Mouse (Mus musculus) naive thymus-derived CD4-positive, alpha-beta T cell, adult 5 months (primary cell): ENCODE data around the gene Taf1d. TPM values are rescaled to one million over a fixed set of nuclear protein-coding genes. Genes with fewer than 3 reads are reported as not detected.

Experiments used
- polyA plus RNA-seq: library from polyadenylated mRNA; unstranded; fragments of 100-300 nt; shearing (Covaris generic); gene quantifications from one replicate; pipeline ENCODE4 v1.2.1, GENCODE M21; 2017

The Taf1d gene
- polyA plus RNA-seq = 144 TPM

DNA sequence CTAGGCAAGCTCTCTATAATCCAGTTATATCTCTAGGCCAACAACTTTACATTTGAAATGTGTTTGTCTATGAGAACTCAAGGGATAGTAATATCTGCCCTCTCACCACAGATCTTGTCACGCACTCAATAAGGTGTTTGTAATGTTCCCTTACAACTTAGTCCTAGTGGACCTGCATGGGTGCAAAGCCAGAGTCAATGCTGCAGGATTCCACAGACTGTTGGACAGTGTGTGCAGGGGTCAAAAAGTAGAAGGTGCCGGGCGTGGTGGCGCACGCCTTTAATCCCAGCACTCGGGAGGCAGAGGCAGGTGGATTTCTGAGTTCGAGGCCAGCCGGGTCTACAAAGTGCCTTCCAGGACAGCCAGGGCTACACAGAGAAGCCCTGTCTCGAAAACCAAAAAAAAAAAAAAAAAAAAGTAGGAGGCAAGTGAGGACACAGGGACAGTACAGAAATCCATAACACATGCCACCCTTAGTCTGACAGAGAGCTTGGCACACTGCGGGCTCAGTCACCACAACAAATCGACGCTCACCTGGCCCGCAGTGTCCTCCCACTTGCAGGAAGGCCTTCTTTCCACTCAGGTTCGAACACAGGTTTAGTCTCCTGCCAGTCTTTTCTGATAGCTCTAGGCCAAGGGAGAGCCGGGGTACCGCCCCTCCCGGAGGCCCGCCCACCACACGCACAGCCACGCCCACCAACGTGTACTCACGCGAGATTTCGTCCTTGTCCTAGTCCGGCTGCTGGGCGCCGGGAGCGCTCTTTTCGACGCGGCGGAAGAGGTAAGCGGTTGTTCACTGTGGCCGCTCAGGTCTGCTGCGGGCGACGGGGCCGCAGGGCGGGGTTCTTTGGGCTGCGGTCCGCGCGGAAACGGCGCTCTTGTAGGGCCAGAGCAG, at the start of gene Taf1d:
Taf1d (plus strand) TSS at position 712 of the 895 bp plus-strand sequence.

DNA sequence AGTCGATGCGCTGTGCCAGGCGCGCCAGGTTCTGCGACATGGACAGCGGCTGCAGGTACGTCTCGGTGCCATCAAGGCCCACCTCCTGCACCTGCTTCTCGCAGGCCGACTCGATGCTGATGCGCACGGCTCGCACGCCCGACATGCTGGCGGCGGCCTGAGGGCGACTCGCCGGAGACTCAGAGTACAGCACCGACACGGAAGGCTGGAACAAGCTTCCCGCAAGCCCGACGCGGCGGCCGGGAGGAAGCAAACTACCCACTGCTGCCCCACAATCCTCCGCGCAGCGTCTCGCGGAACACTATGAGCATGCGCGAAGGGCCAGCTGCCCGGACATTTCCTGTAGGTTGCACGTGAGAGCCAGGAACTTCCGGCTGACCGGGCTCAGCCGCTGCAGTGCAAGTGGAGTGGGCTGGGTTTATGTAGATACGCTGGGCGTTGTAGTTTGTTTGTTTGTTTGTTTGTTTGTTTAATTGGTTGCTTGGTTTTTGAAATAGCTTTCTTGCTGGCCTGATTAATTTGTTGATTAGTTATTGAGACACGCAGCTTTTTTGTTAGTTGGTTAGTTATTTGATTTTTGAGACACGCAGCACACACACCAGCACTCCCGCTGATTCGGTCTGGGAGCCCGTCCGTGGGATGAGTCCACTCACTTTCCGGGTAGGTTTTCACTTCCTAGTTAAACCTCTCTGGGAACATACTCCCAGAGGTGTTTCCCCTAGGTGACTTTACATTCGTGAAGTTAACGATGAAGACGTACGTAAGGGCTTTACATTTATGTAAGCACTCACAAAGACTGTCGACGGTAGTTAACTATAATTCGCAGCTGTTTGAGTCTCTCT, 26.1 kb upstream of the Taf1d start, which contains the start of gene Med17:
Med17 (minus strand) TSS at position 283 of the 842 bp plus-strand sequence.

DNA sequence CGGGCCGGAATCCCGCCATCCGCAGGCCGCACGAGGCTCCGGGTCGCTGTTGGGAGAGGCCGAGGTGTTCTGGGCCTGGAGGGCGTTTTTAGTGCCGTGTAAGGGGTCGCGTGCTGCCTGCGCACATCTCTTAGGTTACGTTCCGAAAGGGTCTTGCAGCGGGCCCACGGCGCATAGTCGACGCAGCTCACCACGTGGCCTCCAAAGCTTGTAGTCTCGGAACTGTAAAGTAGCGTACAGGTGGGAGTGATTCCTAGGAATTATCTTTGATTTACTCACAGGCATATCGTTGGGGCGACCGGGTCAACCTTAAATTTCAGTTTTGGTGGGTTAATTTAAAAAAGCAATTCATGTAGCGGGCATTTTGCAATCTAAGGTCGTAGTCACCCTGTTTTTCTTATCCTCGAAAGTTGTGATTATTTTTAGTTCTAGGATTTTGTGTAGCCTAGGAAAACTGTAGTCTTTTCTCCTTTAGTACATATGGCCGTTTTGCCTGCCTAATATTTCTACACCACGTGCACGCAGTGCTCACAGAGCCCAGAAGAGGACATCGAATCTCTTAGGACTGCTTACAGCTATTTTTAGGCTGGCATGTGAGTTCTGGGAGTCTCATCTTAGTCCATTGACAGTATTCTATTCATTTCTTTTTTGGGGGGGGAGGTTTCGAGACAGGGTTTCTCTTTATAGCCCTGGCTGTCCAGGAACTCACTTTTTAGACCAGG, 545 bp downstream of the Taf1d start, which contains the start of gene 4931406C07Rik:
4931406C07Rik (minus strand) TSS at position 51 of the 722 bp plus-strand sequence.

DNA sequence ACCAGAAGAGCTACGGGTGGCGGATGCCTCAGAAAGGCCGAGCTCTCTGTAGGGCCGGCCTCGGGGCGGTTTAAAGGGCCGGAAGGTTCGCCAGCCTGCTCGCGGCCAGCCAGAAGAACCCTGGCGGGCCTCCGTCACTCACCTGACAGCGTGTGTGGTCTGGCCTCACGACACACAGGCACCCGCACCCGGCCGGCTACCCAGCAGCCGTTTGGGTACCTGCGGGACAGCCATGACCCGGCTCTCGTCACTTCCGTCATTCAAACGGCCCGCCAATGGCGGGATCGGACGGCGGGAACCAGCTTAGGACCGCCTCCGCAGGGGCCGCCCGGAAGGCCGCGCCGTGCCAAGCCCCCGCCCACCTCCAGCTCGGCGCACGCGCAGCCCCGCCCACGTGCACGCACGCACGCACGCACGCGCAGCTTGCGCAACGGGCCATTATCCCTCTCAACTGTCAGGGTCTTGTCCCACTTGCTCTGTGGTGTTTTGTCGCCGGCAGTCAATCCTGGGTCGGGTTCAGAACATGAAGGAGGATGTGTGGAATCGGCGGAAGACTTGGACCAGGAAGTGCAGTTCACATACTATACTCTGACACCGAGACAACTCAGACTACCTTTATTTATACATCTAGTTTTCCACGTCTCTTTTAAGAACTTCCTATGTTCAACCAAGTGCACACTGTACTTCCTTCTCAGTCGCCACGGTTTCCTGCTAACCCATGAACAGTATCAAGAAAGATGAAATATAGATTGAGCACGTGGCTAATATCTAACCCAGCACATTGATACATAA, 51.7 kb downstream of the Taf1d start, which contains the start of gene Cep295:
Cep295 (minus strand) TSS at position 305 of the 792 bp plus-strand sequence.

Other genes starting within 250 kb of the Taf1d start
- gene Hephl1, start 194.1 kb upstream of the Taf1d start, polyA plus RNA-seq = not detected
- gene Vstm5, start 67.2 kb upstream of the Taf1d start, polyA plus RNA-seq = not detected
- gene Med17, start 26.3 kb upstream of the Taf1d start, polyA plus RNA-seq = 51.6 TPM
- 1.5 TPM for gene 4931406C07Rik, start 234 bp downstream of the Taf1d start, polyA plus RNA-seq
- gene Cep295, start 51.6 kb downstream of the Taf1d start, polyA plus RNA-seq = 19.2 TPM
- gene Smco4, start 187.2 kb downstream of the Taf1d start, polyA plus RNA-seq = 13.6 TPM